Comparison of ENCODE assay signal across 27 mouse cellular contexts in the genomic region with DNA sequence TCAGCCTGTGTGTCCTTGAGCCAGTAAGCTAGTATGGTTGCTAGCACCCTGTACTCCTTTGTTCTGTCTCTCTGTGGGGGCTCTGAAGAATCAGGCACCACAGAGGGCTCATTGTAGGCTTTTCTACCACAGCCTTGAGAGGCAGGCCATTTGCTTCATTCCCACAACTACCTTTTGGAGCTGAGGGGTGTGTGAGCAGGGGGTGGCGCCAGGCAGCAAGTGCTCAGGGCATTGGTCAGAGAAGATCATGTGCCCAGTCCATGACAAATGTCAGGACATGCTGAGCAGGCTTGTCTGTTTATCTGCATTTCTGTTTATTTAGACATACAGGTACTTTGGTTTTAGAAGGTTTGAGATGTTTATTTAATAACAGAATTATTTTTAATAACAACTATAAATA. TPM values are rescaled to one million over a fixed set of nuclear protein-coding genes. Genes with fewer than 3 reads are reported as not detected.
"Had no signal": no experiment of that assay in that cellular context is flagged by ENCODE, and none has a peak within 500 bp of the region (broad histone marks: within the 10 kb centered on the region; RNA-seq: fewer than 3 reads in every experiment).

No protein-coding gene starts in this region.

- DNase-seq: kidney, adult 2 months; kidney, postnatal 10 days; kidney, postnatal 36 days; layer of hippocampus, postnatal 36 days; lung, adult 18-20 months; lung, postnatal 14 days; lung, postnatal 4 days; right cerebral cortex, adult 18-20 months; right cerebral cortex, postnatal 14 days; right cerebral cortex, postnatal 4 days; thymus, adult 2 months; thymus, postnatal 14 days; thymus, postnatal 4 days had no signal

- H3K9me3 ChIP-seq: midbrain, embryonic 12.5 days; neural tube, embryonic 12.5 days had no signal

- H3K4me3 ChIP-seq: left cerebral cortex, adult 2 months; midbrain, embryonic 12.5 days; neural tube, embryonic 12.5 days had no signal

- H3K4me1 ChIP-seq: midbrain, embryonic 12.5 days; neural tube, embryonic 12.5 days had no signal

- H3K27ac ChIP-seq: left cerebral cortex, adult 2 months; liver, embryonic 14.5 days; midbrain, embryonic 12.5 days; neural tube, embryonic 12.5 days; stomach, postnatal 0 days had no signal

- H3K36me3 ChIP-seq: midbrain, embryonic 12.5 days; neural tube, embryonic 12.5 days had no signal

- H3K9ac ChIP-seq: liver, embryonic 14.5 days; midbrain, embryonic 12.5 days; neural tube, embryonic 12.5 days had no signal

RNA-seq across cellular contexts. Expression of gene Entpd8, which starts 55.0 kb away (rescaled TPM):
- total RNA-seq: layer of hippocampus, adult 8-10 months; layer of hippocampus, postnatal 10 days; layer of hippocampus, postnatal 36 days; left cerebral cortex, adult 2 months; left cerebral cortex, postnatal 10 days; left cerebral cortex, postnatal 36 days; megakaryocyte progenitor cell, adult 5-6 weeks; megakaryocyte-erythroid progenitor cell, adult 5-6 weeks; midbrain, postnatal 0 days; neutrophil, adult 5-6 weeks had no signal
- polyA plus RNA-seq: limb, embryonic 11.5 days; midbrain, embryonic 12.5 days; midbrain, postnatal 0 days; neural tube, embryonic 12.5 days had no signal
